Mouse (Mus musculus) thymus, adult 2 months (tissue): ENCODE results near the gene Tnrc6b.

ENCODE experiments used
- CTCF ChIP-seq: fragments of 200-500 bp; IDR thresholded peaks from 2 replicates; pipeline ENCODE4 v1.5.1; 2012; ENCODE audit warnings: mild to moderate bottlenecking, control low read depth, low read length, moderate library complexity, borderline replicate concordance; ENCODE audit not compliant: control insufficient read depth, poor library complexity, insufficient read depth; ENCODE audit errors: extremely low read depth
- POLR2A ChIP-seq: fragments of 200-500 bp; IDR thresholded peaks from 2 replicates; pipeline ENCODE4 v1.6.1; 2012; ENCODE audit warnings: mild to moderate bottlenecking, low read length, control low read depth, moderate library complexity; ENCODE audit not compliant: control insufficient read depth, poor library complexity, insufficient read depth; ENCODE audit errors: extremely low read depth

GRCm38 (mm10) chr15:80861302-80861701 lies 150.2 kb downstream of the Tnrc6b start:
- TF ChIP-seq POLR2A (no peak), CTCF (no peak)
